Mouse (Mus musculus): ENCODE data around the gene Gm17581. TPM values are rescaled to one million over a fixed set of nuclear protein-coding genes. Genes with fewer than 3 reads are reported as not detected.

Gm17581 gene
- total and polyA plus RNA-seq, 2 experiments from 2014 or later, result not detected

DNA sequence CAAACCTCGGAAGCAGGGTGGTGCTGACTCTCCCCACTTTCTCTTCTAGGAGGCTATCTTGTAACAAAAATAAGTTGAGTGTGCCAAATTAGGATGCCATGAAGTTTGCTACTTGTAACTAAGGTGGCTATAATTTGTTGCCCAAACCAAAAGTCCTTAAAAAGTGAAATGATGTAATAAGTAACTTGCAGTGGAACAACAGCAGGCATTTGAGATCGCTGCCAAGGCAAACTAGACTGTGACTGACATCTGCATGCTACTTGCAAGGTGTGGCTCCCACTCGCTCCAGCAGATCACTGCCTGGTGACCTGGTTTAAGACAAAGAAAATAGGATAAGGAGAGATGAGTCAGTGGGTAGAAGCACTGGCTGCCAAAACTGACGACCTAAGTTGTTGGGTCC is 42.5 kb downstream of the Gm17581 start:
- H3K9me3 ChIP-seq (ENCODE audit: low read length), result no peaks in the 10 kb centered on the region
- no peak overlapping the region for H3K27ac ChIP-seq
- no peak overlapping the region for H3K4me2 ChIP-seq (ENCODE audit: low read depth, low read length)
- H3K9ac ChIP-seq (replicated peaks; ENCODE audit: low read length), result no peak overlapping the region
- ATAC-seq (no peak), DNase-seq (ENCODE audit: low spot score) (no peak)
- no peak for TF ChIP-seq CTCF (IDR thresholded peaks at IDR 0.05; ENCODE audit: low read depth)
- 83% methylated on average over 4 of the region's 4 CpGs for WGBS
- H3K36me3 ChIP-seq (ENCODE audit: insufficient read depth, low read length), result no peaks in the 10 kb centered on the region
- H3K4me3 ChIP-seq (ENCODE audit: low read length), result no peak overlapping the region
- no peaks in the 10 kb centered on the region for H3K27me3 ChIP-seq (ENCODE audit: insufficient read depth, low read length)
- H3K4me1 ChIP-seq (ENCODE audit: insufficient read depth, low read length), result no peaks in the 10 kb centered on the region; the same call in 1 of the 2 replicates

DNA sequence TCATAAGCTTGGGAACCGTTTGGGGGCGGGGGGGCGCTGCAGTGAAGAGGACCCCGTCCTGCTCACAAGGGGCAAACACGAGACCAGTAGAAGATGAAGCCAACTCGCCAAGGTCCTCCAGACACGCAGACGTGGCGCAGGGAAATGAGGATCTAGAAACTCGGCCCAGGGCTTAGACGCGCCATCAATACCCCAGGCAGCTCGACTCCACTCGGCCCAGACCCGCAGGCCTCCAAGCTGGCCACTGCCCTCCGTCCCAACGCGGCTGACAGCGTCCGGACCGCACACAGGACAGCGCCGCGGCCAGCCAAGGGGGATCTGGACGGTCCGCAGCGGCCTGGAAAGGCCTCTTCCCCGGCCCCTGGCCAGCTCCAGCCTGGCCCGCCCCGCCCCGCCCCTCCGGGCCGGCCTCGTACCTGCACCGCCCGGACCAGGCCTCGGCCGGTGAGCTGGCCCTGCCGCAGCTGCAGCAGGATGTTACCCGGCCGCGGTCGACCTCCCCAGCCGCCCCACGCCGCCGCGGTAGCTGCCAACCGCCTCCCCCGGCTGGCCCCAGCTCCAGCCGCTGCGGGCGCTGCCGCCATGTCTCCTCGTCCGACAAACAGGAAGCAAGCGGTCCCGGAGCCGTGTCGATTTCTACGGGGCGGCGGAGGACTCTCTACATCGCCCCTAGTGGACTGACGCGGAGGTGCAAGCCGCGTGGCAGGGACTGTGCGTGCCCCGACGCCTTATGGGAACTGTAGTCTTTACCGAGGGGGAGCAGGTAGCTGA is 43.8 kb downstream of the Gm17581 start, which contains the start of gene Trpc4ap:
TSS of gene Trpc4ap (minus strand) at position 662 of the 771 bp plus-strand sequence.
- Histone ChIP-seq H3K4me3 (ENCODE audit: low read length) (peak within 1 kb of the TSS; percentile 85), H3K4me2 (ENCODE audit: low read depth, low read length) (peak within 1 kb of the TSS; percentile 94), H3K36me3 (ENCODE audit: insufficient read depth, low read length) (no peaks in the 10 kb centered on the region), H3K9me3 (ENCODE audit: low read length) (no peaks in the 10 kb centered on the region), H3K27me3 (ENCODE audit: insufficient read depth, low read length) (no peaks in the 10 kb centered on the region), H3K27ac (peak within 1 kb of the TSS; percentile 92), H3K4me1 (ENCODE audit: insufficient read depth, low read length) (no peaks in the 10 kb centered on the region; the same call in 1 of the 2 replicates), H3K9ac (replicated peaks; ENCODE audit: low read length) (peak within 1 kb of the TSS; percentile 98)
- under 1% methylated on average over 68 of the region's 72 CpGs for WGBS
- ATAC-seq (peak; percentile 96), DNase-seq (ENCODE audit: low spot score) (peak; percentile 96)
- peak; percentile 98 for TF ChIP-seq CTCF (IDR thresholded peaks at IDR 0.05; ENCODE audit: low read depth)

DNA sequence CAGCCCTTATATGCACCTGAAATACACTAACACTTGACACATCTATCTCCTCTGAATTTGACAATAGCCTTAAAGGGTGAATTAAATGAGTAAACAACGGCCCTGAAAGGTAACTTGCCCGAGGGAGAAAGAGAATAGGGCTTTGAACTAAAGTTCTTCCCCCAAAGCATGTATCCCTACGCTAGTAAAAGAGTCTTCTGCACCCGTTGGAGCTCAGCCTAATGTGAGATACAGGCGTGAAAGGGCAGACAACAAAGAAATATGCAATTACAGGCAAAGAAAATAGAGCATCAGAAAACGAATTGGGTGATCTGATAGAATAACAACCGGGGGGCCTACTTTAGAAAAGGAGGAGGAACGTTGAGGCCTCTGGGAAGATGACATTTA is 44.3 kb downstream of the Gm17581 start:
- 2% methylated on average over 8 of the region's 8 CpGs for WGBS
- no peak for TF ChIP-seq CTCF (IDR thresholded peaks at IDR 0.05; ENCODE audit: low read depth)
- Histone ChIP-seq H3K4me2 (ENCODE audit: low read depth, low read length) (peak overlapping the region; percentile 94), H3K9me3 (ENCODE audit: low read length) (no peaks in the 10 kb centered on the region), H3K4me1 (ENCODE audit: insufficient read depth, low read length) (no peaks in the 10 kb centered on the region; the same call in 1 of the 2 replicates), H3K36me3 (ENCODE audit: insufficient read depth, low read length) (no peaks in the 10 kb centered on the region), H3K27ac (peak overlapping the region; percentile 92), H3K27me3 (ENCODE audit: insufficient read depth, low read length) (no peaks in the 10 kb centered on the region), H3K9ac (replicated peaks; ENCODE audit: low read length) (peak overlapping the region; percentile 98), H3K4me3 (ENCODE audit: low read length) (peak overlapping the region; percentile 85)
- peak; percentile 45 for DNase-seq (ENCODE audit: low spot score)
- no peak for ATAC-seq

DNA sequence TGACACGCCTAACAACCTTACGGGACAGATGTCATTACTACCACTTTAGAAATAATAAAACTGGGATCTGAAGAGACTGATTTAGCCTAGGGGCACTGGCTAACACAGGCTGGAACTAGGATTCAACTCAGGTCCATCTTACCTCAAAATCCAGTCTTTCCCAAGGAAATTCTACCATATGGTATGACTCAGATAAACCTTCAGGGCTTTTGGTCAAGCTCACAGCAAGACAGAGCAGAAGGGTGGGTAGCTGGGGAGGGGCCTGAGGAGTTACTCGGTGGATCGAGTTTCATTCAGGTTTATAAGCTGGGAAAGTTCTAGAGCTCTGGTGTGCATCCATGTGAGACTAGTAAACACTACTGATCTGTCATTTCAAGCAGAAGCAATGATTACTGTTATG is 46.5 kb downstream of the Gm17581 start:
- H3K4me3 ChIP-seq (ENCODE audit: low read length), result no peak overlapping the region
- no peaks in the 10 kb centered on the region for H3K27me3 ChIP-seq (ENCODE audit: insufficient read depth, low read length)
- 0 out of 2 replicates have a peak, but pooled peaks cover 3% of the 10 kb centered on the region for H3K36me3 ChIP-seq (ENCODE audit: insufficient read depth, low read length)
- no peak for DNase-seq (ENCODE audit: low spot score)
- no peak overlapping the region for H3K4me2 ChIP-seq (ENCODE audit: low read depth, low read length)
- no peaks in the 10 kb centered on the region for H3K9me3 ChIP-seq (ENCODE audit: low read length)
- no peak overlapping the region for H3K9ac ChIP-seq (replicated peaks; ENCODE audit: low read length)
- H3K27ac ChIP-seq, result no peak overlapping the region
- ATAC-seq, result no peak
- H3K4me1 ChIP-seq (ENCODE audit: insufficient read depth, low read length), result no peaks in the 10 kb centered on the region; the same call in 1 of the 2 replicates
- WGBS, result 87% methylated on average over 4 of the region's 4 CpGs
- TF ChIP-seq CTCF (IDR thresholded peaks at IDR 0.05; ENCODE audit: low read depth), result no peak

DNA sequence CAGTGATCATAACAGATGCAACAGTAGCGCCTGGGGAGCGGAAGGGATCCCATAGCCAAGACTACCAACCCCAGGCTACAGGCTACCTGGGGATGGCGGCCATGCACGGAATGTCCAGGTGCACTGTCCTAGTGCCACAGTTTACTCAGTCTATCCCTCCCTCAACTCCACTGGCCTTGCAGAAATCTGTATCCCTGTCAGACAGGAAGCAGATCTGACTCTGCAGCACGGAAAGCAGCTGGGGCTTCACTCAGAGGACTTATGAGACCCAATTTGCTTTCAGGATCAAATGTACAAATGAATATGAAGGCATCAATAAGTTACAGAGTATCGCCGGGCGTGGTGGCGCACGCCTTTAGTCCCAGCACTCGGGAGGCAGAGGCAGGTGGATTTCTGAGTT is 47.9 kb downstream of the Gm17581 start:
- Histone ChIP-seq H3K9ac (replicated peaks; ENCODE audit: low read length) (no peak overlapping the region), H3K9me3 (ENCODE audit: low read length) (no peaks in the 10 kb centered on the region), H3K27ac (no peak overlapping the region), H3K36me3 (ENCODE audit: insufficient read depth, low read length) (0 out of 2 replicates have a peak, but pooled peaks cover 3% of the 10 kb centered on the region), H3K4me1 (ENCODE audit: insufficient read depth, low read length) (no peaks in the 10 kb centered on the region; the same call in 1 of the 2 replicates), H3K4me2 (ENCODE audit: low read depth, low read length) (no peak overlapping the region), H3K4me3 (ENCODE audit: low read length) (no peak overlapping the region), H3K27me3 (ENCODE audit: insufficient read depth, low read length) (no peaks in the 10 kb centered on the region)
- TF ChIP-seq CTCF (IDR thresholded peaks at IDR 0.05; ENCODE audit: low read depth), result no peak
- ATAC-seq, result no peak
- WGBS, result 96% methylated on average over 11 of the region's 11 CpGs
- no peak for DNase-seq (ENCODE audit: low spot score)

DNA sequence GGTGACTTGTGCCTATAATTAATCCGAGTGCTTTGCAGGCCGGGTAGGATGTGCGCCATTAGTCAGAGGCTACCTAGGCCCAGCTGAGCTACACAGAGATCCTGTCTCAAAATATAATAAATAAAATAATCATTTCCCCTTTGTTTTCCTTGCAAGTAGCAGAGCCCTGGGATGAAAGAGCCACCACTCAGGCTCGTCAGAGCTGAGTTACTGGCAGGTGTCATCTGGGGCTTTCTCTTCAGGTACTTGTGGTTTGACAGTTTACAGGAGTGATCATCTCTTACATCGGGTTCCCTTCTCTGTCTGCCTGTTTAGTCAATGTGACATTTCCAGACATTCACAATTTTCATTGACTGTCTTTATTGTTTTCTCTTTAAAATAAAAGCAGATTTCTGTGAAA is 49.1 kb downstream of the Gm17581 start:
- H3K36me3 ChIP-seq (ENCODE audit: insufficient read depth, low read length), result 0 out of 2 replicates have a peak, but pooled peaks cover 3% of the 10 kb centered on the region
- H3K9ac ChIP-seq (replicated peaks; ENCODE audit: low read length), result no peak overlapping the region
- no peaks in the 10 kb centered on the region for H3K27me3 ChIP-seq (ENCODE audit: insufficient read depth, low read length)
- H3K9me3 ChIP-seq (ENCODE audit: low read length), result no peaks in the 10 kb centered on the region
- no peaks in the 10 kb centered on the region; the same call in 1 of the 2 replicates for H3K4me1 ChIP-seq (ENCODE audit: insufficient read depth, low read length)
- no peak overlapping the region for H3K4me3 ChIP-seq (ENCODE audit: low read length)
- ATAC-seq (no peak), DNase-seq (ENCODE audit: low spot score) (no peak)
- TF ChIP-seq CTCF (IDR thresholded peaks at IDR 0.05; ENCODE audit: low read depth), result no peak
- H3K4me2 ChIP-seq (ENCODE audit: low read depth, low read length), result no peak overlapping the region
- 82% methylated on average over 5 of the region's 5 CpGs for WGBS
- H3K27ac ChIP-seq, result no peak overlapping the region

Other genes starting within 250 kb of the Gm17581 start
- 40.0 and 42.7 TPM in 2 replicates for gene Acss2, start 217.9 kb downstream of the Gm17581 start, total RNA-seq (2014; rRNA removed)
- 23.7 and 27.5 TPM in 2 replicates for gene Acss2, start 217.9 kb downstream of the Gm17581 start, polyA plus RNA-seq (2015; fragmentation: Nextera tagmentation; extraction: Ambion mirVana)
- gene Ggt7, start 217.6 kb downstream of the Gm17581 start, total RNA-seq (2014; rRNA removed), result 201 and 255 TPM in 2 replicates
- gene Ggt7, start 217.6 kb downstream of the Gm17581 start, polyA plus RNA-seq (2015; fragmentation: Nextera tagmentation; extraction: Ambion mirVana), result 97.5 and 104 TPM in 2 replicates
- 5.6 and 14.7 TPM in 2 replicates for gene Gss, start 143.1 kb downstream of the Gm17581 start, total RNA-seq (2014; rRNA removed)
- gene Gss, start 143.1 kb downstream of the Gm17581 start, polyA plus RNA-seq (2015; fragmentation: Nextera tagmentation; extraction: Ambion mirVana), result 15.3 and 15.4 TPM in 2 replicates
- 0.18 and 3.1 TPM in 2 replicates for gene Myh7b, start 124.7 kb downstream of the Gm17581 start, total RNA-seq (2014; rRNA removed)
- 3.4 and 3.9 TPM in 2 replicates for gene Myh7b, start 124.7 kb downstream of the Gm17581 start, polyA plus RNA-seq (2015; fragmentation: Nextera tagmentation; extraction: Ambion mirVana)
- 169 and 172 TPM in 2 replicates for gene Trpc4ap, start 43.5 kb downstream of the Gm17581 start, total RNA-seq (2014; rRNA removed)
- gene Trpc4ap, start 43.5 kb downstream of the Gm17581 start, polyA plus RNA-seq (2015; fragmentation: Nextera tagmentation; extraction: Ambion mirVana), result 127 and 129 TPM in 2 replicates
- 32.0 and 40.7 TPM in 2 replicates for gene Edem2, start 6.4 kb downstream of the Gm17581 start, total RNA-seq (2014; rRNA removed)
- gene Edem2, start 6.4 kb downstream of the Gm17581 start, polyA plus RNA-seq (2015; fragmentation: Nextera tagmentation; extraction: Ambion mirVana), result 27.9 and 35.2 TPM in 2 replicates
- 1.1 and 1.4 TPM in 2 replicates for gene Procr, start 15.3 kb upstream of the Gm17581 start, total RNA-seq (2014; rRNA removed)
- gene Procr, start 15.3 kb upstream of the Gm17581 start, polyA plus RNA-seq (2015; fragmentation: Nextera tagmentation; extraction: Ambion mirVana), result 1.6 and 2.6 TPM in 2 replicates
- 161 and 179 TPM in 2 replicates for gene Mmp24, start 39.5 kb upstream of the Gm17581 start, total RNA-seq (2014; rRNA removed)
- 12.2 and 12.4 TPM in 2 replicates for gene Mmp24, start 39.5 kb upstream of the Gm17581 start, polyA plus RNA-seq (2015; fragmentation: Nextera tagmentation; extraction: Ambion mirVana)
- gene BC029722, start 83.6 kb upstream of the Gm17581 start, total RNA-seq (2014; rRNA removed), result 31.9 and 35.4 TPM in 2 replicates
- gene BC029722, start 83.6 kb upstream of the Gm17581 start, polyA plus RNA-seq (2015; fragmentation: Nextera tagmentation; extraction: Ambion mirVana), result 52.2 and 53.4 TPM in 2 replicates
- gene Eif6, start 91.1 kb upstream of the Gm17581 start, total RNA-seq (2014; rRNA removed), result 105 and 110 TPM in 2 replicates
- gene Eif6, start 91.1 kb upstream of the Gm17581 start, polyA plus RNA-seq (2015; fragmentation: Nextera tagmentation; extraction: Ambion mirVana), result 138 and 144 TPM in 2 replicates
- gene Fam83c, start 99.0 kb upstream of the Gm17581 start, total RNA-seq (2014; rRNA removed), result not detected in 2 replicates
- gene Fam83c, start 99.0 kb upstream of the Gm17581 start, polyA plus RNA-seq (2015; fragmentation: Nextera tagmentation; extraction: Ambion mirVana), result 0.10 and 0.15 TPM in 2 replicates
- gene Uqcc1, start 194.4 kb upstream of the Gm17581 start, total RNA-seq (2014; rRNA removed), result 38.0 and 39.4 TPM in 2 replicates
- 55.6 and 61.4 TPM in 2 replicates for gene Uqcc1, start 194.4 kb upstream of the Gm17581 start, polyA plus RNA-seq (2015; fragmentation: Nextera tagmentation; extraction: Ambion mirVana)
- gene Gm15557, start 204.9 kb upstream of the Gm17581 start, total RNA-seq (2014; rRNA removed), result not detected in 2 replicates
- gene Gm15557, start 204.9 kb upstream of the Gm17581 start, polyA plus RNA-seq (2015; fragmentation: Nextera tagmentation; extraction: Ambion mirVana), result not detected in 2 replicates
- gene Gdf5, start 209.5 kb upstream of the Gm17581 start, total RNA-seq (2014; rRNA removed), result 1.3 and 3.4 TPM in 2 replicates
- gene Gdf5, start 209.5 kb upstream of the Gm17581 start, polyA plus RNA-seq (2015; fragmentation: Nextera tagmentation; extraction: Ambion mirVana), result 0.95 and 1.3 TPM in 2 replicates
- 20.8 and 24.9 TPM in 2 replicates for gene Cep250, start 220.6 kb upstream of the Gm17581 start, total RNA-seq (2014; rRNA removed)
- gene Cep250, start 220.6 kb upstream of the Gm17581 start, polyA plus RNA-seq (2015; fragmentation: Nextera tagmentation; extraction: Ambion mirVana), result 11.9 and 13.1 TPM in 2 replicates

Measured in hindbrain, postnatal 0 days (tissue).